Mouse (Mus musculus): ENCODE results near the gene Nfkbie.

The Nfkbie gene

GRCm38 (mm10) chr17:45580958-45581477, 25.5 kb downstream of the Nfkbie start:
- DNase-seq (ENCODE audit: low spot score), result no peak

DNA sequence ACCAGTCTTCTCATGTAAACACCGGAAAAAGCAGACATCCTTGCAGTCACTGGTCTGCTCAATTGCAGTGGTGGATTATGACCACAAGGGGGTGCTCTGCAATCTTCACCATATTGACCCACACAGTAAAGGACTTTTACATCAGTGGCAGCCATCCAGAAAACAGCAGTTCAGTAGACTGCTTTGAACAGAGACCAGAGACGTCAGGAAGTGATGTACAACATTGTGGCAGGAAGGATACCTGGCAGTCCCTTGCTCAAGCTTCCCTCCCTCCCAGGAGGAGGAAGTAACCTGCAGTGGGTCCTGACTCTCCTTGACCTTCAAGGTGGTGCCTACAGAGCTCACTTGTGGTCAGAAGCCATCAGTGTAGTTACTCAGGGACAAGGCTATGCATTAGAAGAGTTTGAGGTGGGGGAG, 26.1 kb downstream of the Nfkbie start:
- peak; percentile 77 for DNase-seq (ENCODE audit: low spot score)

- DNase-seq (ENCODE audit: low spot score), result no peak
These were observed 26.7 kb downstream of the Nfkbie start for GRCm38 (mm10) chr17:45582188-45582587.

DNA sequence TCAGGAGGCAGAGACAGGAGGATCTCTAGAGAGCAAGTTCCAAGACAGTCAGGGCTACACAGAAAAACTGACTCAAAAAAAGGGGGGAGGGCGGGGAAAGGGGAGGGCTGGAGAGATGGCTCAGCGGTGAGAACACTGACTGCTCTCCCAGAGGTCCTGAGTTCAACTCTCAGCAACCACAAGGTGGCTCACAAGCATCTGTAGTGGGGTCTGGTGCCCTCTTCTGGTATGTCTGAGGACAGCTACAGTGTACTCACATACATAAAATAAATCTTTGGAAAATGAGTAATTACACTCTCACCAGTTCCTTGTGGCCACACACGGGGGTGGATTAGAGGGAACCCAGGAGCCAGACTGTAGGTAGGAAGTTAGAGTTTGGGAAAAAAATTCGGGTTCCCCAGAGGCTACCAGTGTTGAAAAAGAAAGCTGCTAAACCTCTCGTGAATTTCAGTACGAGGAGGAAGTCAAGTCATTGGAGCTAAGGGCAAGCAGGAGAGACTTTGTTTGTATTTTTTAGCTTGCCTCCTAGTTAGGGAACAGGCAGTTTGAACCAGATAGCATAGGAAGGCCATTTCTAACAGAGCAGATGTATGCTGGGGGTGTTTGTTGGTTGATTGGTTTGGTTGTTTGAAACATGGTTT, 27.3 kb downstream of the Nfkbie start:
- no peak for DNase-seq (ENCODE audit: low spot score)

- DNase-seq (ENCODE audit: low spot score), result no peak
These were observed 28.8 kb downstream of the Nfkbie start for GRCm38 (mm10) chr17:45584096-45584896.

- DNase-seq (ENCODE audit: low spot score), result peak; percentile 63
These were observed 29.6 kb downstream of the Nfkbie start for GRCm38 (mm10) chr17:45584939-45585678.

GRCm38 (mm10) chr17:45585725-45586448, 30.4 kb downstream of the Nfkbie start:
- DNase-seq (ENCODE audit: low spot score), result no peak

GRCm38 (mm10) chr17:45586449-45586837, 30.9 kb downstream of the Nfkbie start:
- no peak for DNase-seq (ENCODE audit: low spot score)

GRCm38 (mm10) chr17:45588370-45588769, 32.9 kb downstream of the Nfkbie start:
- no peak for DNase-seq (ENCODE audit: low spot score)

DNA sequence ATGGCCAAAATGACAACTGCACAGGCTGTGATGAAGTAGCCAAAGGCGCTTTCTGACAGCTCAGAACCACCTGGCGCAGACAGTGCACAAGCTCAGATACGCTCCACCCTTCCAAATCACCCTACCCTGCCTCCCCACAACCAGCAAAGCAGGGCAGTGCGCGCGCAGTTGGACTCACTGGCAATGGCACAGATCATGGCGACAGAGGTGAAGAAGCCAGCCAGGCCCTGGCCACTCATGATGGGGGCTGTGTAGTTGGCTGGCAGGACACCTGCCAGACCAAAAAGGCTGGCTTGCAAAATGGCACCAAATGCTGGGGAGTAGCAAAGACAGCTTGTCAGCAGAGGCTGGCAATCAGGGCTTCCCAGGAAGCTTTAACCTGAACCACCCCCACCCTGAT, 33.7 kb downstream of the Nfkbie start:
- no peak for DNase-seq (ENCODE audit: low spot score)

- no peak for DNase-seq (ENCODE audit: low spot score)
These were observed 34.3 kb downstream of the Nfkbie start for GRCm38 (mm10) chr17:45589844-45590243.

DNA sequence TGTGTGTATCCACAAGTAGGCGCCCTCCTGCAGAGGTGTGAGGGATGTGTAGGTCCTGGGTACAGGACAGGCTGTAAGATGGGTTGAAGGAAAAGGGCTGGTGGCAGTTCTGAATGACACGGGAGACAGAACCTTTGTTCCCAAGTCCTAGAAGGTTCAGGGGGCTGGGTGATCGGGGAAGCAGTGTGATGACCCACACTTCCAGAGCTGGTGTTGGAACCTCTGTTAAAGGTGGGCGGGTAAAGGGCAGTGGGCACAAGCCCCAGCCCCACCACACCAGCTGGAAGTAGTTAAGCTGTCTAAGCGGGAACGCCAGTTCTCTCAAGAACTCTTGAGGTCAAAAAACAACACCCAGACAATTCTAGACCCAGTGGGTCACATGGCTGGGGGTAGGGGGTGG, 34.9 kb downstream of the Nfkbie start:
- DNase-seq (ENCODE audit: low spot score), result no peak

- DNase-seq (ENCODE audit: low spot score), result no peak
These were observed 36.5 kb downstream of the Nfkbie start for GRCm38 (mm10) chr17:45591701-45592605.

DNA sequence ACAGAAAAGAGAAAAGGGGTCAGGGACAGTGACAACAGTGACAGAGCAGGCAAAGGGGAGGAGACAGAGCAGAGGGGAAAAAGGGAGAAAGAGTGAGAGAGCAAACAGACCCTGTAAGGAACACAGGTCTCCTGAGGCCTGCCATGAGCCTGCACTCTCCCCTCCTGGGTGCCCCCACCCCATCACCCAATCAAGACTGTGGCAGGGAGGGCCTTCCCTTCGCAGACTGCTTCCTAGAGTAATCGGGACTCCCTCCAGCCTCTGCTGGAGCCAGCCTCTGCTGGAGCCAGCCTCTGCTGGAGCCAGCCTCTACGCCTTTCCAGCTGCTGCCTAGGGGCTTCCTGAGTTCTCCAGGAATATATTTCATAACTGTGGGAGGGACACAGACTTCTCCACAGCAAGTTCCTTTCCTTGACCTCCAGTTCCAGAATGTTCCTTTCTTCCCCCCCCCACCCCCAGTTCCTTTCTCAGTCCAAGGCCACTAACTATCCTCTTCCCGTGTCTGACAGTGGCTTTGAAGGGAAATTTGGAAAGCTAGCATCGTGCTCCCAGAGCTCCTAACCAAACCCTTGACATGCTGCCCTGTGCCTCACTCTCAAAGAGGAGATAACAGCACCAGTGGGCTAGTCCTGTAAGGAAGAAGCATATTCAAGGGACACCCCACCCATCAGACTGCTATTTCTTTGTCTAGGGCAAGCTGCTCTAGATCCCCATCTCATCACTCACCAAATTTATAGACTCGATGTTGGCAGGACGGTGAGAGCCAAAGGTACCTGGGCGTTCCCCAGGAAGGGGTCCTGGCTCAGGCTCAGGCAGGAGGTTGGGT, 37.3 kb downstream of the Nfkbie start:
- DNase-seq (ENCODE audit: low spot score), result no peak

- DNase-seq (ENCODE audit: low spot score), result no peak
These were observed 38.0 kb downstream of the Nfkbie start for GRCm38 (mm10) chr17:45593479-45593878.

DNA sequence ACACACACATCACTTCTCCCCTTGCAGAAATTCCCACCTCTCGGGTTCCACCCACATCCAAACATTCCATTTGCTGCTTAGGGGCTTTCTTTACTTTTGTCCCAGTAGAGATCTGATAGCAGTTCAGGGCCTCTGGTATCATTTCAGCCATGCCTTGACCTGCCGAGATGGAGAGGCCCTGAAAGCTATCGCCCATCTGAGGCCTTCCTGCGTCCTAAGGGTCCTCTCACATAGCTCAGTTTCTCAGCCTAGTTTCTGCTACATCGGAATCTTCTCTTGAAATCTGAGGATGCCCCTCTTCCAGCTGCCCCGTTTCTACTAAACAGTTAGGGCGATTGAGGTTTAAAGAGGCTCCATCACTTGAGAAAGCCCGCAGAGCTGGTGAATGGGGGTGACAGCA, 38.7 kb downstream of the Nfkbie start:
- DNase-seq (ENCODE audit: low spot score), result no peak

DNA sequence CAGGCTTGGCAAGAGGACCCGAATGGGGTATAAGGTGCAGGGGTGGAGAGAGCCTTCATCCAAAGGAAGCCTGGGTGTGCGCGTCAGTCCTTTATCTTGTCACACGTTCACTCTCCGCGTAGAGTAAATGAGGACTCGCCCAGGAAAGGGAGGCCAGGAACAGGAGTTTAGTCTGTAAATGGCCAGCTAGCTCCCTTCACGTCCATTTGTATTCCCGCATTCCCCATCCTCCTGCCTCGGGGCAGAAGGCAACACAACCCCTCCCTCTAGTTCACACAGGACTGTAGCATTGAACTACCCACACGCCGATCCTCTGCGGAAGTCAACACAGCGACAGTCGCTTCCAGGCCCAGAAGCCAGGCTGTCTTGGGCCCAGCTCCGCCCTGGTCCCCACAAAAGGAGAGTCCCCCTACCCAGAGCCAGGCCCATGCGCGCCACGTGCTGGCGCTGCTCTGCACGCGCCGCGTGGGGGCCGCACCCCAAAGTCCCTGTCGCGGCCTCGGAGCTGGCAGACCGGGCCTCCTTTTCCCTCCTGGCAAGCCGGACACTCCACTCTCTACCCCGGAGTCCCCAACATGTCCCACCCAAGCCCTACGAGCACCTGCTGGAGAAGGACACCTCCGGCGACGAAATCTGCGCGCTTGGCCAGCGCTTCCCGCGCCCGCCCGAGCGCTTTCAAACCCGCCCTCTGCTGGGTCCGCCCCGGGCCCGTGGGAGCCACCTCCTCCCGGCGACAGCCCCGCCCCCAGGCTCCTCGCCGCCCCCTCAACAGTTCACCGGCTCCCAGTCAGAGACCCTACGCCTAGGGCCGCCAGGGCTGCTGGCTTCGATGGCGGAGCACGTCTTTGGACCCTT, 39.6 kb downstream of the Nfkbie start:
- peak; percentile 71 for DNase-seq (ENCODE audit: low spot score)

- no peak for DNase-seq (ENCODE audit: low spot score)
These were observed 40.4 kb downstream of the Nfkbie start for GRCm38 (mm10) chr17:45595736-45596390.
